21 mouse cellular contexts compared by ENCODE assay signal in the genomic region with DNA sequence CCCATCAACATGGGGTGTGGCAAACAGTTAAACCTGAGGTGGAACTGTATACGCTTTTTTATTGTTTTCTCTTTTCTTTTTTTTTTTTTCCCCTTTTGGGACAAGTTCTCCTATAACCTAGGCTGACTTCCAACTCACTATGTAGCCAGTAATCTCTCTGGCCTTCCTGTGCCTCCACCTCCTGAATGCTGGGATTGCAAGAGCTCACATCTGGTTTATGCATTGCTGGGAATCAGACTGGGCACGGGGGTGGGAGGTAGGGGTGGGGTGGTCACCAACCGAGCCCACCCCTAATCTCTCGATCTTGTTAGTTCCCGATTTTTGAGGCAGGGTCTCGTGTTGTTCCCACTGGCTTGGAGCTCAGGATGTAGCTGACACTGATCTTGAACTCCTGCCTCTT. TPM values are rescaled to one million over a fixed set of nuclear protein-coding genes. Genes with fewer than 3 reads are reported as not detected.
DNase-seq lines count a peak whose midpoint lies in the region; ATAC-seq and TF ChIP-seq lines count a peak whose summit lies in the region.
"Had no signal": no experiment of that assay in that cellular context is flagged by ENCODE, and none has a peak within 500 bp of the region (broad histone marks: within the 10 kb centered on the region; RNA-seq: fewer than 3 reads in every experiment).

No protein-coding gene starts in this region.

- no peaks in the 10 kb centered on the region for H3K36me3 ChIP-seq in heart, embryonic 10.5 days
- H3K36me3 ChIP-seq in liver, postnatal 0 days (replicated peaks; ENCODE audit: insufficient read depth, low read length), result peaks cover 3% of the 10 kb centered on the region; the same call in 1 of the 2 replicates
- no peaks in the 10 kb centered on the region for H3K36me3 ChIP-seq in liver, embryonic 11.5 days (ENCODE audit: control insufficient read depth, insufficient read depth, low read length)
- no peaks in the 10 kb centered on the region for H3K36me3 ChIP-seq in hindbrain, embryonic 14.5 days (replicated peaks; ENCODE audit: control insufficient read depth, insufficient read depth)
- H3K36me3 ChIP-seq: embryonic facial prominence, embryonic 12.5 days; forebrain, embryonic 15.5 days had no signal

- H3K4me1 ChIP-seq in heart, embryonic 10.5 days, result peaks cover 26% of the 10 kb centered on the region
- peaks cover 58% of the 10 kb centered on the region for H3K4me1 ChIP-seq in liver, postnatal 0 days (ENCODE audit: insufficient read depth)
- H3K4me1 ChIP-seq in liver, embryonic 11.5 days (replicated peaks; ENCODE audit: control insufficient read depth, insufficient read depth, low read length), result peaks cover 31% of the 10 kb centered on the region
- H3K4me1 ChIP-seq in hindbrain, embryonic 14.5 days (replicated peaks; ENCODE audit: control insufficient read depth, insufficient read depth, low read length), result peaks cover 14% of the 10 kb centered on the region

- 74% methylated on average over 6 of the region's 6 CpGs for WGBS in heart, embryonic 10.5 days
- 76% methylated on average over 6 of the region's 6 CpGs for WGBS in liver, postnatal 0 days (ENCODE audit: insufficient replicate concordance)
- WGBS in liver, embryonic 11.5 days, result 76% methylated on average over 6 of the region's 6 CpGs
- 92% methylated on average over 6 of the region's 6 CpGs for WGBS in hindbrain, embryonic 14.5 days

- no peaks in the 10 kb centered on the region for H3K9me3 ChIP-seq in heart, embryonic 10.5 days
- H3K9me3 ChIP-seq in liver, postnatal 0 days (ENCODE audit: low read length), result no peaks in the 10 kb centered on the region
- H3K9me3 ChIP-seq in liver, embryonic 11.5 days (ENCODE audit: control insufficient read depth, low read length), result no peaks in the 10 kb centered on the region
- no peaks in the 10 kb centered on the region for H3K9me3 ChIP-seq in hindbrain, embryonic 14.5 days (ENCODE audit: control insufficient read depth, low read length)
- H3K9me3 ChIP-seq: embryonic facial prominence, embryonic 10.5 days; embryonic facial prominence, embryonic 12.5 days; forebrain, embryonic 13.5 days; forebrain, embryonic 15.5 days had no signal

- H3K27ac ChIP-seq in heart, embryonic 10.5 days, result no peak overlapping the region
- H3K27ac ChIP-seq in liver, postnatal 0 days (ENCODE audit: low read depth), result 0 out of 2 replicates have a peak overlapping the region, but pooled peaks have one; percentile 98
- no peak overlapping the region for H3K27ac ChIP-seq in liver, embryonic 11.5 days (ENCODE audit: low read depth, low read length)
- no peak overlapping the region for H3K27ac ChIP-seq in hindbrain, embryonic 14.5 days
- H3K27ac ChIP-seq: embryonic facial prominence, embryonic 10.5 days; embryonic facial prominence, embryonic 12.5 days; forebrain, embryonic 13.5 days; forebrain, embryonic 15.5 days had no signal

- peak; percentile 92 for DNase-seq in heart, adult 11 months
- DNase-seq in heart, embryonic 10.5 days (ENCODE audit: low spot score), result no peak
- DNase-seq in liver, postnatal 0 days, result no peak
- no peak for DNase-seq in liver, embryonic 11.5 days (ENCODE audit: low spot score)
- DNase-seq in hindbrain, embryonic 14.5 days (ENCODE audit: low spot score), result no peak
- DNase-seq: adrenal gland, adult 2 months; adrenal gland, postnatal 10 days; adrenal gland, postnatal 25 days; cerebellum, adult 11-12 months; cerebellum, adult 2 months; cerebellum, adult 9-10 months; cerebellum, postnatal 10 days; cerebellum, postnatal 25 days; forebrain, postnatal 0 days had no signal

- TF ChIP-seq EP300 in liver, postnatal 0 days (IDR thresholded peaks at IDR 0.05; ENCODE audit: low read depth), result no peak

- H3K4me2 ChIP-seq in liver, postnatal 0 days (ENCODE audit: low read depth, low read length), result peak overlapping the region; percentile 19; the same call in 1 of the 2 replicates
- H3K4me2 ChIP-seq in liver, embryonic 11.5 days, result no peak overlapping the region
- H3K4me2 ChIP-seq in hindbrain, embryonic 14.5 days (replicated peaks), result no peak overlapping the region
- H3K4me2 ChIP-seq: embryonic facial prominence, embryonic 12.5 days; forebrain, embryonic 13.5 days; forebrain, embryonic 15.5 days had no signal

- no peak for ATAC-seq in liver, postnatal 0 days
- ATAC-seq in liver, embryonic 11.5 days (replicated peaks; ENCODE audit: low FRiP score), result no peak
- ATAC-seq in hindbrain, embryonic 14.5 days (ENCODE audit: low FRiP score), result no peak
- ATAC-seq: forebrain, embryonic 13.5 days; forebrain, embryonic 15.5 days; forebrain, postnatal 0 days had no signal

- H3K27me3 ChIP-seq in heart, embryonic 10.5 days (ENCODE audit: insufficient read depth, poor library complexity, severe bottlenecking), result peaks cover 10% of the 10 kb centered on the region; the same call in 1 of the 2 replicates
- no peaks in the 10 kb centered on the region for H3K27me3 ChIP-seq in liver, postnatal 0 days (ENCODE audit: insufficient read depth, low read length)
- no peaks in the 10 kb centered on the region for H3K27me3 ChIP-seq in liver, embryonic 11.5 days (replicated peaks; ENCODE audit: control insufficient read depth, insufficient read depth, low read length)
- H3K27me3 ChIP-seq in hindbrain, embryonic 14.5 days (ENCODE audit: control insufficient read depth, insufficient read depth, low read length), result no peaks in the 10 kb centered on the region
- H3K27me3 ChIP-seq: embryonic facial prominence, embryonic 12.5 days; forebrain, embryonic 13.5 days; forebrain, embryonic 15.5 days had no signal

- TF ChIP-seq CTCF in liver, postnatal 0 days (IDR thresholded peaks at IDR 0.05; ENCODE audit: low read depth), result no peak

- H3K9ac ChIP-seq in liver, postnatal 0 days (replicated peaks), result no peak overlapping the region
- H3K9ac ChIP-seq in liver, embryonic 11.5 days (ENCODE audit: low read depth, low read length), result no peak overlapping the region
- no peak overlapping the region for H3K9ac ChIP-seq in hindbrain, embryonic 14.5 days
- H3K9ac ChIP-seq: embryonic facial prominence, embryonic 12.5 days; forebrain, embryonic 13.5 days; forebrain, embryonic 15.5 days; forebrain, postnatal 0 days had no signal

- no peak overlapping the region for H3K4me3 ChIP-seq in heart, embryonic 10.5 days
- H3K4me3 ChIP-seq in liver, postnatal 0 days (ENCODE audit: low read depth, low read length), result no peak overlapping the region
- H3K4me3 ChIP-seq in liver, embryonic 11.5 days (ENCODE audit: low read depth, low read length), result no peak overlapping the region
- H3K4me3 ChIP-seq in hindbrain, embryonic 14.5 days (replicated peaks; ENCODE audit: low read length), result no peak overlapping the region
- H3K4me3 ChIP-seq: embryonic facial prominence, embryonic 10.5 days; embryonic facial prominence, embryonic 12.5 days; forebrain, embryonic 13.5 days; forebrain, embryonic 15.5 days had no signal

RNA-seq across cellular contexts. Expression of gene Aldh2, which starts 3.7 kb away (rescaled TPM):
- polyA plus RNA-seq in heart, embryonic 10.5 days (2016; fragmentation: Nextera tagmentation; extraction: Ambion mirVana), result 59.9 and 90.3 TPM in 2 replicates
- polyA plus RNA-seq in liver, postnatal 0 days (2015; fragmentation: Nextera tagmentation; extraction: Ambion mirVana), result 395 and 411 TPM in 2 replicates
- polyA plus RNA-seq in liver, embryonic 11.5 days (2014; fragmentation: Nextera tagmentation; extraction: Ambion mirVana), result 88.7 and 97.3 TPM in 2 replicates
- polyA plus RNA-seq in hindbrain, embryonic 14.5 days (2014; fragmentation: Nextera tagmentation; extraction: Ambion mirVana), result 54.5 and 58.7 TPM in 2 replicates

RNA-seq across cellular contexts. Expression of gene Acad12, which starts 28.8 kb away (rescaled TPM):
- 4.7 and 6.1 TPM in 2 replicates for polyA plus RNA-seq in heart, embryonic 10.5 days (2016; fragmentation: Nextera tagmentation; extraction: Ambion mirVana)
- 1.6 and 2.1 TPM in 2 replicates for polyA plus RNA-seq in liver, postnatal 0 days (2015; fragmentation: Nextera tagmentation; extraction: Ambion mirVana)
- 3.0 and 5.0 TPM in 2 replicates for polyA plus RNA-seq in liver, embryonic 11.5 days (2014; fragmentation: Nextera tagmentation; extraction: Ambion mirVana)
- 1.2 and 1.5 TPM in 2 replicates for polyA plus RNA-seq in hindbrain, embryonic 14.5 days (2014; fragmentation: Nextera tagmentation; extraction: Ambion mirVana)

RNA-seq across cellular contexts. Expression of gene Mapkapk5, which starts 44.2 kb away (rescaled TPM):
- polyA plus RNA-seq in heart, embryonic 10.5 days (2016; fragmentation: Nextera tagmentation; extraction: Ambion mirVana), result 36.0 and 38.5 TPM in 2 replicates
- polyA plus RNA-seq in liver, postnatal 0 days (2015; fragmentation: Nextera tagmentation; extraction: Ambion mirVana), result 15.5 and 18.1 TPM in 2 replicates
- 59.8 and 65.3 TPM in 2 replicates for polyA plus RNA-seq in liver, embryonic 11.5 days (2014; fragmentation: Nextera tagmentation; extraction: Ambion mirVana)
- polyA plus RNA-seq in hindbrain, embryonic 14.5 days (2014; fragmentation: Nextera tagmentation; extraction: Ambion mirVana), result 58.9 and 66.6 TPM in 2 replicates

RNA-seq across cellular contexts. Expression of gene Adam1a, which starts 44.6 kb away (rescaled TPM):
- 0.78 and 1.4 TPM in 2 replicates for polyA plus RNA-seq in heart, embryonic 10.5 days (2016; fragmentation: Nextera tagmentation; extraction: Ambion mirVana)
- polyA plus RNA-seq in liver, postnatal 0 days (2015; fragmentation: Nextera tagmentation; extraction: Ambion mirVana), result 0.15 and 0.25 TPM in 2 replicates
- 1.2 TPM in 2 replicates for polyA plus RNA-seq in liver, embryonic 11.5 days (2014; fragmentation: Nextera tagmentation; extraction: Ambion mirVana)
- polyA plus RNA-seq in hindbrain, embryonic 14.5 days (2014; fragmentation: Nextera tagmentation; extraction: Ambion mirVana), result 4.4 and 5.0 TPM in 2 replicates

RNA-seq across cellular contexts. Expression of gene Gm42878, which starts 44.6 kb away (rescaled TPM):
- not detected in 2 replicates for polyA plus RNA-seq in heart, embryonic 10.5 days (2016; fragmentation: Nextera tagmentation; extraction: Ambion mirVana)
- not detected in 2 replicates for polyA plus RNA-seq in liver, postnatal 0 days (2015; fragmentation: Nextera tagmentation; extraction: Ambion mirVana)
- not detected in 2 replicates for polyA plus RNA-seq in liver, embryonic 11.5 days (2014; fragmentation: Nextera tagmentation; extraction: Ambion mirVana)
- not detected in 2 replicates for polyA plus RNA-seq in hindbrain, embryonic 14.5 days (2014; fragmentation: Nextera tagmentation; extraction: Ambion mirVana)
- polyA plus RNA-seq: adrenal gland, adult 2 months; C2C12; embryonic facial prominence, embryonic 10.5 days; embryonic facial prominence, embryonic 14.5 days; forebrain, embryonic 11.5 days; forebrain, embryonic 13.5 days; forebrain, embryonic 15.5 days; forebrain, postnatal 0 days had no signal
